In the genomic region with DNA sequence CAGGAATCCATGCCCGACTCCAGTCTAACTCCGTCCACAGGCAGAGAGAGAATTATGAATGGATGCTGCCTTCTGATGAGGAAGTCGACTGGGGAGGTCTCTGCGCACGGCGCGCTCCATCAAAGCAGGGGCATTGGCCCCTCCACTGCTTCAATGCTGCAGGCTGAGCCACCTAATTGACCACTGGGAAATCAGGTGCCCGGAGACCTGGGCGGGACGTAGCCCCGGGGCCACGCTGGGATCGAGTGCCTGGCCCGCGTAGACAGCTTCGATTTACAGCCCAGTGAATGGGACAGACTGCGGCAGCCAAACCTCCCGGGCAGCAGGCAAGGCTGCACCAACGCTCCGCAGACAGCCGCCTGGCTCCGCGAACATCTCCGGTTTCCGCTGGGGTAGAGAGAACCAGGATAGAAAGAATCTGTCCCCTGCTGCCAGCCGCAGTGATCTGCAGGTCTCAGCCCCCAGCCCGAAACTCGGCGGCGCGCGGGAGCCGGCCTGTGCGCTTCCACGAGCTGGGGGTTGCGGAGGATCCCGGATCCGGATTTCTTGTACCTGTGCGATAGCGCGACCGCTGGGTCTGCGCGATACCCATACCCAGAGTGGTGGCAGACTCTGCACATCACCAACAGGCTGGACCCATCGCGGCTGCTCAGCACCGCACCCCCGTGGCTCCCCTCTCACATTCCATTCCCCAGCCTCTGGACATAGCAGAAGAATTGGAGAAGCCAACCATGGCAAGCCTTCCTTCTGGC, we compare ENCODE assay signal across 8 mouse cellular contexts.
A peak's percentile ranks its signal among the peaks of the same experiment; 100 is the strongest.
DNase-seq lines count a peak whose midpoint lies in the region; ATAC-seq lines count a peak whose summit lies in the region.

No protein-coding gene starts in this region.

- H3K4me1 ChIP-seq in kidney, embryonic 14.5 days (ENCODE audit: control insufficient read depth, insufficient read depth, low read length), result 0 out of 2 replicates have a peak, but pooled peaks cover 3% of the 10 kb centered on the region
- H3K4me1 ChIP-seq in midbrain, embryonic 16.5 days (ENCODE audit: control insufficient read depth, insufficient read depth, low read length), result peaks cover 8% of the 10 kb centered on the region

- H3K4me2 ChIP-seq in kidney, embryonic 14.5 days (replicated peaks; ENCODE audit: low read depth, low read length), result peak overlapping the region; percentile 70
- H3K4me2 ChIP-seq in midbrain, embryonic 16.5 days (ENCODE audit: low read length), result peak overlapping the region; percentile 63

- H3K27ac ChIP-seq in kidney, embryonic 14.5 days (ENCODE audit: low read depth, low read length), result no peak overlapping the region
- peak overlapping the region; percentile 87 for H3K27ac ChIP-seq in midbrain, embryonic 16.5 days (ENCODE audit: low read length)

- 0 out of 2 replicates have a peak overlapping the region, but pooled peaks have one; percentile 2 for H3K9ac ChIP-seq in kidney, embryonic 14.5 days (ENCODE audit: low read depth, low read length)
- H3K9ac ChIP-seq in midbrain, embryonic 16.5 days (ENCODE audit: low read depth, low read length), result peak overlapping the region; percentile 72

- no peaks in the 10 kb centered on the region for H3K9me3 ChIP-seq in kidney, embryonic 14.5 days (ENCODE audit: control insufficient read depth, low read length)
- H3K9me3 ChIP-seq in midbrain, embryonic 16.5 days (replicated peaks; ENCODE audit: control insufficient read depth, low read length, poor library complexity, severe bottlenecking), result no peaks in the 10 kb centered on the region

- WGBS in kidney, embryonic 14.5 days, result 31% methylated on average over 48 of the region's 48 CpGs
- WGBS in midbrain, embryonic 16.5 days, result 20% methylated on average over 48 of the region's 48 CpGs

- intact Hi-C loops in left cerebral cortex, postnatal 14 days (cut with DNase I), result no loop called here

- no peak for DNase-seq in kidney, adult 8-10 months
- peak; percentile 15 for DNase-seq in gastrocnemius, postnatal 10 days
- peak; percentile 6 to 8 for DNase-seq in left cerebral cortex, postnatal 14 days (ENCODE audit: low spot score in 2 of 2)
- DNase-seq in spleen, postnatal 4 days (ENCODE audit: low spot score in 2 of 2), result no peak

- ATAC-seq in kidney, embryonic 14.5 days (ENCODE audit: low FRiP score, low TSS enrichment), result peak; percentile 73
- peak; percentile 47 for ATAC-seq in common myeloid progenitor, adult 5-6 weeks (replicated peaks; ENCODE audit: low read depth, poor library complexity, severe bottlenecking)
- peak; percentile 88 for ATAC-seq in midbrain, embryonic 16.5 days
- ATAC-seq in erythroid progenitor cell, adult 5-6 weeks (replicated peaks; ENCODE audit: low FRiP score, poor library complexity, severe bottlenecking), result no peak

- peaks cover 9% of the 10 kb centered on the region for H3K27me3 ChIP-seq in kidney, embryonic 14.5 days (ENCODE audit: control insufficient read depth, insufficient read depth, low read length)
- peaks cover 17% of the 10 kb centered on the region for H3K27me3 ChIP-seq in midbrain, embryonic 16.5 days (ENCODE audit: control insufficient read depth, insufficient read depth, low read depth, low read length)

- peak overlapping the region; percentile 42 for H3K4me3 ChIP-seq in kidney, embryonic 14.5 days (ENCODE audit: low read length)
- H3K4me3 ChIP-seq in midbrain, embryonic 16.5 days (ENCODE audit: low read depth, low read length), result peak overlapping the region; percentile 55

- no peaks in the 10 kb centered on the region for H3K36me3 ChIP-seq in kidney, embryonic 14.5 days (ENCODE audit: control insufficient read depth, insufficient read depth, low read length)
- no peaks in the 10 kb centered on the region for H3K36me3 ChIP-seq in midbrain, embryonic 16.5 days (ENCODE audit: control insufficient read depth, insufficient read depth, low read length)

Comparison
In these comparisons a context has a peak if more than half of its experiments do, and no peak if none do; other contexts are left out.
1. DNase-seq: peak in gastrocnemius, postnatal 10 days (single experiment) and left cerebral cortex, postnatal 14 days (2 of 2); none in kidney, adult 8-10 months (0 of 2) and spleen, postnatal 4 days (0 of 2).